Mouse (Mus musculus) liver, postnatal 0 days (tissue): ENCODE data around the gene Rab6a. TPM values are rescaled to one million over a fixed set of nuclear protein-coding genes. Genes with fewer than 3 reads are reported as not detected.

Experiments
- ATAC-seq: fragments of 200-750 bp; cut with Nextera tagmentation; 2 replicates; pipeline ENCODE4 v1.8.0; 2017; ENCODE audit warnings: mild to moderate bottlenecking, moderate library complexity
- DNase-seq: peaks from one replicate; pipeline ENCODE4 v3.0.0-alpha.2; 2016
- H3K27ac ChIP-seq: fragments of 300-500 bp; sonication (generic); 2 replicates; pipeline ENCODE4 v1.5.1; 2014; ENCODE audit warnings: antibody characterized with exemption, moderate library complexity, mild to moderate bottlenecking, low read depth
- H3K27me3 ChIP-seq: fragments of 300-500 bp; sonication (generic); 2 replicates; pipeline ENCODE4 v1.6.1; 2014; ENCODE audit warnings: low read length, control low read depth, mixed read lengths; ENCODE audit not compliant: insufficient read depth
- H3K36me3 ChIP-seq: fragments of 300-500 bp; sonication (generic); replicated peaks from 2 replicates; pipeline ENCODE4 v1.6.1; 2014; ENCODE audit warnings: mild to moderate bottlenecking, control low read depth, low read length, moderate library complexity, mixed read lengths; ENCODE audit not compliant: insufficient read depth
- H3K4me1 ChIP-seq: fragments of 300-500 bp; sonication (generic); 2 replicates; pipeline ENCODE4 v1.6.1; 2014; ENCODE audit warnings: antibody characterized with exemption, mild to moderate bottlenecking, control low read depth; ENCODE audit not compliant: insufficient read depth
- H3K4me2 ChIP-seq: fragments of 300-500 bp; sonication (generic); 2 replicates; pipeline ENCODE4 v1.6.1; 2014; ENCODE audit warnings: low read depth, mild to moderate bottlenecking, low read length, moderate library complexity, mixed read lengths
- H3K4me3 ChIP-seq: fragments of 300-500 bp; sonication (generic); 2 replicates; pipeline ENCODE4 v1.5.1; 2014; ENCODE audit warnings: low read depth, low read length
- H3K9ac ChIP-seq: fragments of 300-500 bp; sonication (generic); replicated peaks from 2 replicates; pipeline ENCODE4 v1.6.1; 2014; ENCODE audit warnings: mild to moderate bottlenecking, moderate library complexity
- H3K9me3 ChIP-seq: fragments of 300-500 bp; sonication (generic); 2 replicates; pipeline ENCODE4 v1.6.1; 2016; ENCODE audit warnings: mild to moderate bottlenecking, control low read depth, low read length, mixed read lengths
- CTCF ChIP-seq: sonication (generic); IDR thresholded peaks from 2 replicates; pipeline ENCODE4 v1.5.1; 2016; ENCODE audit warnings: antibody characterized with exemption, low read depth
- EP300 ChIP-seq: IDR thresholded peaks from 2 replicates; pipeline ENCODE4 v1.6.1; 2016; ENCODE audit warnings: antibody characterized with exemption, low read depth, mild to moderate bottlenecking
- WGBS: fragments of 180-500 bp; shearing (Covaris S2); extraction: QIAGEN DNeasy Blood & Tissue Kit; methylation state at CpG from one replicate; pipeline ENCODE4 v1.1.7; 2014; ENCODE audit not compliant: insufficient replicate concordance; 5-methylcytosine and 5-hydroxymethylcytosine counted together
- polyA plus RNA-seq: library from polyadenylated mRNA; unstranded; fragments of >200 nt; fragmentation: Nextera tagmentation; extraction: Ambion mirVana; gene quantifications from 2 replicates; pipeline ENCODE4 v1.2.1, GENCODE M21; 2015

The Rab6a gene
- polyA plus RNA-seq, 1 experiment from 2014 or later = 44.8 TPM

DNA sequence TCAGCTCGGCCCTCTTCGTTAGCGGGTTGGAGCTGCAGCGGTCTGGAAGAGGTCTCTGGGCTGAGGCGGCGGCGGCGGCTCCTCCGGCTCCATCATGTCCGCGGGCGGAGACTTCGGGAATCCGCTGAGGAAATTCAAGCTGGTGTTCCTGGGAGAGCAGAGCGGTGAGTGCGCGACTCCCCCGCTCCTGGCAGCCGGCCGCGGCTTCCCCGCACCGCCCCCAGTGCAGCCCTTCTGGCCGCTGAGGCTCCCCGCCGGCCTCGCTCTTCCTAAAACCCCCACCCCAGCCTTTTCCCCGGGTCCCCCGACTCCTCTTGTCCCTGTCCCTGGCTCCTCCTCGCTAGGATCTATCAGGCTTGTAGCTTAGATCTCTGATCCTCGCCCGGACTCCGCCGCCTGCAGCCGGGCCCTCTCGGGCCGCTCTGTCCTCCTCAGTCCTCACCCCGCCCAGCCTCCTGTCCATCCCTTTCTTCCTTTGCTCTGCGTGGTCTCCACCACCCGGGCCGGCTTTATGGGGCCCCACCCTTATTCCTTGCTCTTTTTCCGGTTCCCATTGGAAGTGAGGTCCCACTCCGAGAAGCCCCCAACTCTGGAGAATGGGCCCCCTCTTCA is 1.0 kb downstream of the Rab6a start, which contains the start of gene Mrpl48:
Gene Mrpl48 (minus strand): TSS at position 172 of the 612 bp plus-strand sequence.
- no peak for TF ChIP-seq CTCF
- no peak for TF ChIP-seq EP300
- Histone ChIP-seq H3K36me3 (no peaks in the 10 kb centered on the region), H3K4me2 (peak within 1 kb of the TSS; percentile 93), H3K4me1 (peaks cover 14% of the 10 kb centered on the region), H3K4me3 (peak within 1 kb of the TSS; percentile 99), H3K9ac (peak within 1 kb of the TSS; percentile 100), H3K27ac (peak within 1 kb of the TSS; percentile 100), H3K9me3 (no peaks in the 10 kb centered on the region), H3K27me3 (no peaks in the 10 kb centered on the region)
- 0 out of 2 replicates have a peak, but pooled peaks have one; percentile 1 for ATAC-seq
- under 1% methylated on average over 40 of the region's 43 CpGs for WGBS
- peak; percentile 62 for DNase-seq

DNA sequence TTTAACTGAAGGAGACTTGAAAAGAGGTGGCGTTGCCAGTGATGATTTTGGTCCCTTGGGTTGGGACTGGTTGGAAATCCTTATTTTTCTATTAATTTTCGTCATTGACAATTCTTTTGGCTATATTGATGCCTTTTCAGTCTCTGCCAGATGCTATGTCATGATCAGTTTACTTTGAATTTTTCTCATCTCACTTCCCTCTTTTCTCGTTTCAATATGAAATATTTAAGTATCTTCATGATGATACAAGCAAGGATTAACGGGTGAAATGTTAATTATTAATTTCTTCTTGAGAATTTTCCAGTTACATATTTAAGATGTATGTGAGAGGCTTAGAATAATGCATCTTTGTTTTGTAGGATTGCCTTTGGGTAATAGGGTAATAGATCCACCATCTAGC is 1.7 kb downstream of the Rab6a start:
- WGBS = 16% methylated on average over 4 of the region's 4 CpGs
- ATAC-seq (no peak), DNase-seq (no peak)
- H3K27me3 ChIP-seq = no peaks in the 10 kb centered on the region
- H3K4me2 ChIP-seq = peak overlapping the region; percentile 93
- H3K4me1 ChIP-seq = peaks cover 16% of the 10 kb centered on the region
- H3K9me3 ChIP-seq = no peaks in the 10 kb centered on the region
- peak overlapping the region; percentile 100 for H3K27ac ChIP-seq
- no peak for TF ChIP-seq CTCF
- TF ChIP-seq EP300 = no peak
- peak overlapping the region; percentile 100 for H3K9ac ChIP-seq
- H3K36me3 ChIP-seq = no peaks in the 10 kb centered on the region
- peak overlapping the region; percentile 99 for H3K4me3 ChIP-seq

DNA sequence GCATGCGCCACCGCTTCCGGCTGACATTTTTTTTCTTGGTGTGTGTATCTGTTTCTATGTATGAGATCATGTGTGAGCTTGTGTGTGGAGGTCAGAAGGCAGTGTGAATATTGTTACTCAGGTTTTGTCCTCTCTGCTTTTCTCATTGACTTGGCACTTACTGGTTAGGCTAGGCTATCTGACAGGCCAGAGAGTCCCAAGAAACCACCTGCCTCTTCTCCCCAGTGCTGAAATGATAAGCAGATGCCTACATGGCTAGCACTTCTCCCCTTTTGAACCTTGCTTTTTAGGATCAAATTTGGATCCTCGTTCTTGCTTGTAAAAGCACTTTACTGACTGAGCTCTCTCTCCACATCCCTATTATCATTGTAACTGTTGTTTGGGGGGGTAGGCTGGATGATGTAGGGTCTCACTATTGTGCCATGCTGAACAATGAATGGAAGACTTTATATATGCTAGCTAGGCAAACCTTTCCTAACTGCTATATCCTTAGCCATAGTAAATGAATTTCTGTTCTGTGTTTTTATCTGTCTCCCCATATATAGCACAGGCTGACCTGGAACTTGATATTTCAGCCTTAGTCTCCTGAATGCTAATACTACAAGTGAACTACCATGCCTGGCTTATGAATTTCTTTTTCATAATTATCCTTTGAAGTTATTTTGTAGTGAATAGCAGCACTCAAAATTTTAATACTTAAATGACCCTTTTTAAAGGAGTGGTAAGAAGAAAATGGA is 9.1 kb downstream of the Rab6a start:
- Histone ChIP-seq H3K36me3 (no peaks in the 10 kb centered on the region), H3K27ac (peak overlapping the region; percentile 58; the same call in 1 of the 2 replicates), H3K4me3 (no peak overlapping the region), H3K4me1 (peaks cover 20% of the 10 kb centered on the region), H3K9me3 (no peaks in the 10 kb centered on the region), H3K27me3 (no peaks in the 10 kb centered on the region), H3K9ac (no peak overlapping the region), H3K4me2 (peak overlapping the region; percentile 36)
- WGBS = 81% methylated on average over 4 of the region's 4 CpGs
- no peak for DNase-seq
- TF ChIP-seq CTCF = no peak
- TF ChIP-seq EP300 = peak; percentile 83
- peak; percentile 87 for ATAC-seq

DNA sequence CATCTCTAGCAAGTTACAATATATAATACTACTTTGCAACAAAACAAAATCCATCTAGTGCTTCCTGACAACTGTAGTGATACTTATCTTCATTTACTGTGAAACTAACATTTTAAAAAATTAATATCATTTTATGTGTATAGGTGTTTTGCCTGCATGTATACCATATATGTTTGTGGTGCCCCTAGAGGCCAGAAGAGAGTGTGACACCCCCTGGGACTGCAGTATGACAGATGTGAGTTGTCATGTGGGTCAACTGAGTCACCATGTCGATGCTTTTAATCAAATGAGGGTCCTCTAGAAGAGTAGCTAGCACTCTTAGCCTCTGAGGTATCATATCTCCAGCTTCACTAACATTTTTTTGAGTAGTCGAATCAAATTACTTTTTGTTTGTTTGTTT is 15.1 kb downstream of the Rab6a start:
- H3K36me3 ChIP-seq = no peaks in the 10 kb centered on the region
- H3K4me1 ChIP-seq = peaks cover 11% of the 10 kb centered on the region
- no peak overlapping the region for H3K4me2 ChIP-seq
- no peaks in the 10 kb centered on the region for H3K27me3 ChIP-seq
- ATAC-seq = no peak
- H3K4me3 ChIP-seq = no peak overlapping the region
- no peak overlapping the region for H3K9ac ChIP-seq
- no peaks in the 10 kb centered on the region for H3K9me3 ChIP-seq
- TF ChIP-seq CTCF = peak; percentile 68
- TF ChIP-seq EP300 = no peak
- no peak for DNase-seq
- 63% methylated on average over 2 of the region's 2 CpGs for WGBS
- H3K27ac ChIP-seq = no peak overlapping the region

DNA sequence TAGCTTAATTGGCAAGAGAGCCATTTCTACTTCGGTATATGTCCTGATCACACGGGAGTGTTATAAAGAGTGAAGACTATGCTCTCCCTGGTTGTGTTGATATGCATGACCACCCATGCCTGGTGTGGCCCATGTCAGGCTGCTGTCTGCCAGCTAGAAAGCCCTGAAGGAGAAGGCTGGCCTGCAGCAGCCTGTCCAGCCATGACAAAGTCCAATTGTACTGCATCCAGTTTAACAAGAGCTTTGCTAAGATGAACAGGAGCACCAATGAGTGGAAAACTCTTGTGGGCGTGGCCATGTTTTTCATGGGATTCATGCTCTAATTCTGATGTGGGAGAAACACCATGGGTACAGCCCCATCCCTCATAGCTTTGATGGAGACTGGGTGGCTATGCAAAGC is 17.3 kb downstream of the Rab6a start:
- no peak for TF ChIP-seq EP300
- no peak for TF ChIP-seq CTCF
- 84% methylated on average over 3 of the region's 3 CpGs for WGBS
- H3K27me3 ChIP-seq = no peaks in the 10 kb centered on the region
- DNase-seq (no peak), ATAC-seq (peak; percentile 31; the same call in 1 of the 2 replicates)
- H3K9me3 ChIP-seq = no peaks in the 10 kb centered on the region
- no peak overlapping the region for H3K27ac ChIP-seq
- H3K36me3 ChIP-seq = peaks cover 2% of the 10 kb centered on the region; the same call in 1 of the 2 replicates
- no peak overlapping the region for H3K9ac ChIP-seq
- H3K4me2 ChIP-seq = no peak overlapping the region
- peaks cover 7% of the 10 kb centered on the region for H3K4me1 ChIP-seq
- no peak overlapping the region for H3K4me3 ChIP-seq

DNA sequence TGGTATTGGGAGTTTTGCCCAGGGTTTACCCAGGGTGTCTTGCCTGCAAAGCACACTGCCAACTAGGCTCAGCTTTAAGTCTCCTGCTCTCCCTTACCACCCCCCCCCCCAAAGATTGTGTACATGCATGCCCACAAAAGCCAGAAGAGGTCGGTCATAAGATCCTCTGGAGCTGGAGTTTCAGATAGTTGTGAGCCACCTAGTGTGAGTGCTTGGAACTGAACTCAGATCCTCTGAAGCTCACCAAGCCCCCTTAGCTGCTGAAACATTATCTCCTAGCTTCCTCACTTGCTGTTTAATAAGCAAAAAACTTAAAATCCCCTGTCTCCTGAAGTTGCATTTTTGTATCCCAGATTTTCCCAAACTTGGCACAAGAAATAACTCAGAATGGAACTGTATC is 30.4 kb downstream of the Rab6a start:
- no peak for TF ChIP-seq EP300
- peak; percentile 74 for TF ChIP-seq CTCF
- Histone ChIP-seq H3K9me3 (no peaks in the 10 kb centered on the region), H3K4me1 (no peaks in the 10 kb centered on the region), H3K36me3 (peaks cover 30% of the 10 kb centered on the region), H3K4me3 (no peak overlapping the region), H3K4me2 (no peak overlapping the region), H3K27me3 (no peaks in the 10 kb centered on the region), H3K9ac (no peak overlapping the region), H3K27ac (no peak overlapping the region)
- 3% methylated on average over 1 of the region's 1 CpGs for WGBS
- no peak for DNase-seq
- no peak for ATAC-seq
